Mouse (Mus musculus): ENCODE data around the gene Mmaa. TPM values are rescaled to one million over a fixed set of nuclear protein-coding genes. Genes with fewer than 3 reads are reported as not detected.

The Mmaa gene
- 16.1 and 17.2 TPM in 2 replicates for polyA plus RNA-seq (2014; fragmentation: Nextera tagmentation; extraction: Ambion mirVana)

DNA sequence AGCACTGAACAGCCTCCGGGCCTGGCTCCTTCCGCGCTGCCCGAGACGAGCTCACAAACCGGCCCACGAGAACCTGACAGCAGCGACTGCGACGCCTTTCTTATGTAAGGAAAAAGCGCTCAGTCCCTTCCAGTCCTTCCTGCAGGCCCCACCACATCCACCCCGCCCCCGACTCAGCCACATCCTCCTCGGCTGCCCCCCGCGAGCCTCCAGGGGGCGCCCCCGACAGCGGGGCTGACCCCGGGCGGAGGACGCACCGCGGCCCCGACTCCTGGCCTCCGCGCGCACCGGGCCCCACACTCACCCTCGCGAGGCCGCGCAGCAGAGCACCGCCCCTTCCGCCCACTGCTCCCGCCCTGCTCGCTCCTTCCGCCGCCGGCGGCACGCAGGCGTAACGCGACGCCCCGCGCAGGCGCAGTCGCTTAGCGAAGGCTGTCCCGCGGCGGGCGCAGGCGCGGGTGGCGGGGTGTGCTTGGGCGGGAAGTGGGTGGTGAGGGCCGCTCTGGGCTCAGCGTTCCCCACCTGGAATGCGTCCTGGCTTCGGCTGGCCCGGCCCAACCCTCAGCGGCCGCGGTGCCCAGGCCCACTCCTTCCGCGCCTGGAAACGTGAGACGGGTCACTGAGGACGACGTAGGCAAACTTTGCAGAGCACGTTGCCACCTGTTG lies at the start of gene Mmaa:
Gene Mmaa, minus strand, starts transcription at position 328 of the 666 bp plus-strand sequence.
- no peaks in the 10 kb centered on the region for H3K9me3 ChIP-seq (ENCODE audit: control insufficient read depth, low read length)
- peak within 1 kb of the TSS; percentile 73 for H3K9ac ChIP-seq (replicated peaks; ENCODE audit: low read depth, low read length)
- peak within 1 kb of the TSS; percentile 62 for H3K4me3 ChIP-seq (ENCODE audit: low read depth, low read length)
- peaks cover 13% of the 10 kb centered on the region for H3K4me1 ChIP-seq (ENCODE audit: control insufficient read depth, insufficient read depth, low read length)
- no peaks in the 10 kb centered on the region for H3K36me3 ChIP-seq (ENCODE audit: control insufficient read depth, insufficient read depth, low read length)
- peak within 1 kb of the TSS; percentile 89 for H3K4me2 ChIP-seq (ENCODE audit: low read depth, low read length)
- H3K27me3 ChIP-seq (ENCODE audit: control insufficient read depth, insufficient read depth, low read length) = no peaks in the 10 kb centered on the region
- H3K27ac ChIP-seq (ENCODE audit: low read depth, low read length) = peak within 1 kb of the TSS; percentile 92
- peak; percentile 98 for ATAC-seq (ENCODE audit: low read depth)
- WGBS = under 1% methylated on average over 63 of the region's 74 CpGs

DNA sequence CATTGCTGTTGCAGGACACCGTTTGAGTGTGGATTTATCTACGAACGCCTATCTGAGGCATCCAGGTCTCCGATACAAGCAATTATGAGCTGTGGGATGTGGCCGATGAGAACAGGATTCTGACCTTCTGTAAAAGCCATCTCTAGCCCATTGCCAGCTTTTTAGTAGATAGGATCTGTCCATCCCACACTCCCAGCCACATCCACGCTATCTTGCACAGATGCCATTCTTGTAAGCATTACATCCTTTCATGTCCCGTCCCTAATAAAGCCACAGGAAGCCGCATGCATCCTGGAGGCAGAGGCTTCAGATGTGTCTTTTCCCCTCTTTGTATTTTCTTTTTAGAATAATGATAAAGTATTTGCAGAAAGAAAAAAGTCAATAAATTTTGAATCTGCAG lies 46.5 kb upstream of the Mmaa start:
- H3K27me3 ChIP-seq (ENCODE audit: control insufficient read depth, insufficient read depth, low read length) = no peaks in the 10 kb centered on the region
- H3K9me3 ChIP-seq (ENCODE audit: control insufficient read depth, low read length) = no peaks in the 10 kb centered on the region
- no peaks in the 10 kb centered on the region for H3K4me1 ChIP-seq (ENCODE audit: control insufficient read depth, insufficient read depth, low read length)
- no peak for ATAC-seq (ENCODE audit: low read depth)
- H3K36me3 ChIP-seq (ENCODE audit: control insufficient read depth, insufficient read depth, low read length) = peaks cover 40% of the 10 kb centered on the region
- WGBS = 91% methylated on average over 8 of the region's 8 CpGs
- H3K4me3 ChIP-seq (ENCODE audit: low read depth, low read length) = no peak overlapping the region
- no peak overlapping the region for H3K9ac ChIP-seq (replicated peaks; ENCODE audit: low read depth, low read length)
- no peak overlapping the region for H3K4me2 ChIP-seq (ENCODE audit: low read depth, low read length)
- no peak overlapping the region for H3K27ac ChIP-seq (ENCODE audit: low read depth, low read length)

DNA sequence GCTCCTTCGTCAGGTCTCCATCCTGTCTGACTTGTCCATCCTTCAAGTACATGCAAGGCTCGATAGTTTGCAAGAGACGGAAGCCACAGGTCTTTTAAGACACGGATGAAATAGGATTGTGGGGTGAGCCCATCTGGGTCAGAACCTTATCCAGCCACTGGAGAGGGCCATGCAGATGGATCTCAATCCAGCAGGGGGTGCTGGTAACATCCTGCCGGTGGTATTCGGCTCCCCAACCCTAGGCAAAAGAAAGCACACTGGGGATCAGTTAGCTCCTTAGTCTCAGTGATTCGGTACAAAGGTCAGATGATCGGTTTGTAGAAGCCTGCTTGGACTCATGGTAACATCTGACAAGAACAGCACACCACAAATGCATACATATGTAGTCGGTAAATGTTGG lies 44.8 kb upstream of the Mmaa start:
- H3K9ac ChIP-seq (replicated peaks; ENCODE audit: low read depth, low read length) = no peak overlapping the region
- no peak; the same call in 1 of the 2 replicates for ATAC-seq (ENCODE audit: low read depth)
- 80% methylated on average over 9 of the region's 9 CpGs for WGBS

DNA sequence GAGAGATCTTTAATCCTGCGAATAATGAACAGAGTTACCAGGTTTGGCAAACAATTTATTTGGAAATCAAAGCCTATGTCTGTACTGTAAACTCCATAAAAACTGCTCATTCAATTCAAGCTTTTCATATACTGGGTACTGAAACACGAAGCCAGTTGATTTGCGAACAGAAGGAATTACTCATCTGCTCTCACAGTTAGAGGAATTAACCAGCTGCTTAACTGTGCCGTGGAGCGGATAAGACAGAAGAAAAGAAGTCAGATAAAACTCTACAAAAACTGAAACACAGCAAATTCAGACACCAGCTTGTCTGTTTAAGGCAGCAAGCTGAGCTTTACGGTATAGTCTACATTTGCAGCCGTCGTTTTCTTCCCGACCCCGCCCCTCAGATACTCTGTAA lies 43.9 kb upstream of the Mmaa start:
- Histone ChIP-seq H3K27me3 (ENCODE audit: control insufficient read depth, insufficient read depth, low read length) (no peaks in the 10 kb centered on the region), H3K9me3 (ENCODE audit: control insufficient read depth, low read length) (no peaks in the 10 kb centered on the region), H3K36me3 (ENCODE audit: control insufficient read depth, insufficient read depth, low read length) (peaks cover 42% of the 10 kb centered on the region)

More for the DNA sequence above, 44.8 kb upstream of the Mmaa start:
- H3K4me1 ChIP-seq (ENCODE audit: control insufficient read depth, insufficient read depth, low read length) = no peaks in the 10 kb centered on the region
- no peaks in the 10 kb centered on the region for H3K9me3 ChIP-seq (ENCODE audit: control insufficient read depth, low read length)
- H3K4me2 ChIP-seq (ENCODE audit: low read depth, low read length) = no peak overlapping the region
- no peaks in the 10 kb centered on the region for H3K27me3 ChIP-seq (ENCODE audit: control insufficient read depth, insufficient read depth, low read length)
- H3K36me3 ChIP-seq (ENCODE audit: control insufficient read depth, insufficient read depth, low read length) = peaks cover 42% of the 10 kb centered on the region
- H3K27ac ChIP-seq (ENCODE audit: low read depth, low read length) = no peak overlapping the region
- no peak overlapping the region for H3K4me3 ChIP-seq (ENCODE audit: low read depth, low read length)

DNA sequence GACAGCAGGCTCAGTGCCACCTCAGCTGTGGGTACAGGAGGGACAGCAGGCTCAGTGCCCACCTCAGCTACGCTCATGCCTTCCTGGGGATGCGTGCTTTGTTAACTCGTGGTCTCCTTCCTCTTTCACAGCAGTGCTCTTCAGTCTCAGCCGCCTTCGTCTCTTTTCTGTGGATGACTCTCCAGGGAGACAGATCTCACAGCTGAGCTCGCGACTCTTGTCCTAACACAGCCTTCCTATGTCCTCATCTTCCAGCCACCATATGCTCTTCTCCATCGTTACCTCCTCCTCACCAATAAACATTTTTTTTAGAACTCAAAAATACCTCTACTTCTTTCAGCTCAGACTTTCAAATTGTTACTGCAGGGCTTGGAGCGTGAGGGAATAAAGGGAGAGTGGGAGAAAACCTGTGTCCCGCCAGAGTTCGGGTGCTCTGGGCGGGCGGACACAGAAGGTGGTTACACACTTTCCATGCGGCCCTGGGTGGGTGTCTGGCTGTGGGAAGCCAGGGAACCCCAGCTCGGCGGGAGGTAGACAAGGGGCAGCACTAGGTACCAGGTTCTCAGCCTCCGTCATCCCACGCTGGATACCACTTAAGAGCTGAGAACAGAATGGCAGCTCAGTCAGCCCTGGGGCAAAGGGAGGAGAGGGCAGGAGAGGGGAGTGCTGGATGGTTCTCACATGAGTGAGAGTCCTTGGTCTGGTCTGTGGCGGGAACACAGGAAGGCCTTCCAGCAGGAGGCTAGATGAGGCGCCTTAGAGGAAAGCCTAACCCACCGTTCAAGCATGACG lies 37.6 kb upstream of the Mmaa start:
- Histone ChIP-seq H3K27me3 (ENCODE audit: control insufficient read depth, insufficient read depth, low read length) (no peaks in the 10 kb centered on the region), H3K36me3 (ENCODE audit: control insufficient read depth, insufficient read depth, low read length) (0 out of 2 replicates have a peak, but pooled peaks cover 4% of the 10 kb centered on the region), H3K4me1 (ENCODE audit: control insufficient read depth, insufficient read depth, low read length) (no peaks in the 10 kb centered on the region), H3K4me2 (ENCODE audit: low read depth, low read length) (no peak overlapping the region), H3K9ac (replicated peaks; ENCODE audit: low read depth, low read length) (no peak overlapping the region), H3K4me3 (ENCODE audit: low read depth, low read length) (no peak overlapping the region), H3K27ac (ENCODE audit: low read depth, low read length) (no peak overlapping the region), H3K9me3 (ENCODE audit: control insufficient read depth, low read length) (no peaks in the 10 kb centered on the region)
- 83% methylated on average over 22 of the region's 22 CpGs for WGBS
- no peak for ATAC-seq (ENCODE audit: low read depth)

More for the DNA sequence above, 43.9 kb upstream of the Mmaa start:
- no peak overlapping the region for H3K4me2 ChIP-seq (ENCODE audit: low read depth, low read length)
- H3K4me1 ChIP-seq (ENCODE audit: control insufficient read depth, insufficient read depth, low read length) = no peaks in the 10 kb centered on the region
- no peak overlapping the region for H3K4me3 ChIP-seq (ENCODE audit: low read depth, low read length)
- no peak for ATAC-seq (ENCODE audit: low read depth)
- no peak overlapping the region for H3K27ac ChIP-seq (ENCODE audit: low read depth, low read length)
- 85% methylated on average over 10 of the region's 10 CpGs for WGBS
- H3K9ac ChIP-seq (replicated peaks; ENCODE audit: low read depth, low read length) = no peak overlapping the region

DNA sequence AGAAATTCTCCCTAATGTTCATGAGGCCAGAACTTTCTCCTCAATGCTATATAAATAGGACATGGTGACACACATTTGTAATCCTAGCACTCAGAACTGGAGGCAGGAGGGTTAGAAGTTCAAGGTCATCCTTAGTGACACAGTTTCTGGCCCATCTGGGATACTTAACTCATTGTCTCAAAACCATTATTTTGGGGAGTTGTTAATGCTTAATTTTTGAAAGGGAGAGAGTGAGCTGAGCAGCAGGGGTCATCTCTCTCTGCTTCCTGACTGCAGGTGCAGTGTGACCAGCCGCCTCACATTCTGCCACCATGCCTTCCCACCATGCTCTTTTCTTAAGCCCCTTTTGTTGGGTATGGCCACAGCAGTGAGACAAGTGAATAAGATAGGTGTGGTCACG lies 36.8 kb upstream of the Mmaa start:
- H3K27ac ChIP-seq (ENCODE audit: low read depth, low read length) = no peak overlapping the region
- no peak overlapping the region for H3K4me2 ChIP-seq (ENCODE audit: low read depth, low read length)
- no peak for ATAC-seq (ENCODE audit: low read depth)
- 77% methylated on average over 2 of the region's 2 CpGs for WGBS
- H3K9me3 ChIP-seq (ENCODE audit: control insufficient read depth, low read length) = no peaks in the 10 kb centered on the region
- H3K4me1 ChIP-seq (ENCODE audit: control insufficient read depth, insufficient read depth, low read length) = no peaks in the 10 kb centered on the region
- no peak overlapping the region for H3K4me3 ChIP-seq (ENCODE audit: low read depth, low read length)
- no peaks in the 10 kb centered on the region for H3K27me3 ChIP-seq (ENCODE audit: control insufficient read depth, insufficient read depth, low read length)
- 0 out of 2 replicates have a peak, but pooled peaks cover 4% of the 10 kb centered on the region for H3K36me3 ChIP-seq (ENCODE audit: control insufficient read depth, insufficient read depth, low read length)
- H3K9ac ChIP-seq (replicated peaks; ENCODE audit: low read depth, low read length) = no peak overlapping the region

DNA sequence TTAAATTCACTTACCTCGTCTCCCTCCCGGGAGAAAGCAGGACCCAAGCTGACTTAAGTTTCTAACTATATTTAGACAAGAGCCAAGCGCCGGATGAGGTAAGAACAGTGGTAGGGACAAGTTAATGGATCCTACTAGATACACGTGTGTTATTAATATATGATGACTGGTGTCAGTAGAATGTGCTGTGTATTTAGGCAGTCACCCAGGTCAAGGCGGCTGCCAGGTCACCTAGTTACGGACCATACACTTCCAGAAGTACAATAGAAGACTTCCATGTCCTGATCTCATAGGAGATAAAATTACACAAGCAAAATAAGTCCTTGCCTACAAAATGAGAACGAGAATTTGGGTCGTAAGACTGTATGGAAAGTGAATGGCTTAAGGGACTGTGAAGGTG lies 36.3 kb upstream of the Mmaa start:
- WGBS = 84% methylated on average over 9 of the region's 9 CpGs

DNA sequence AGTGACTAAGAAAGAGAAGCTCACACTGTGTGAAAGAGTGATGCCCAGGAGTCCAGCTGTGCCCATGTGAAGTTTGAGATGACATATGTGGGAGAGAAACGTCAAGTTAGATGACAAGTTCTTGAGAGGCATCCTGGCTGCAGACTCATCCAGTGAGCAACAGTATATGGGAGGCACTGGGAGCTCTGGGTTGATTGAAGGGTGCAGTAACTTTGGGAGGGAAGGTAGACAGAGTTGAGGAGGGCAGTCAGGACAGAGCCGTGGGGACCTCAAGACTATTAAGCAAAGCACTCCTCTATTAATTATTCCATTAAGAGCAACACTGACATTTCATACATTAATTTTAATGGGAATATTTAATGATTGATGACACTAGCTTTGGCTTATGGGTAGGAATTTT lies 35.0 kb upstream of the Mmaa start:
- WGBS = 79% methylated on average over 2 of the region's 2 CpGs
- no peaks in the 10 kb centered on the region for H3K36me3 ChIP-seq (ENCODE audit: control insufficient read depth, insufficient read depth, low read length)
- no peak overlapping the region for H3K4me3 ChIP-seq (ENCODE audit: low read depth, low read length)
- H3K9me3 ChIP-seq (ENCODE audit: control insufficient read depth, low read length) = no peaks in the 10 kb centered on the region
- no peaks in the 10 kb centered on the region for H3K27me3 ChIP-seq (ENCODE audit: control insufficient read depth, insufficient read depth, low read length)
- H3K4me2 ChIP-seq (ENCODE audit: low read depth, low read length) = no peak overlapping the region
- no peak overlapping the region for H3K9ac ChIP-seq (replicated peaks; ENCODE audit: low read depth, low read length)
- H3K4me1 ChIP-seq (ENCODE audit: control insufficient read depth, insufficient read depth, low read length) = no peaks in the 10 kb centered on the region
- ATAC-seq (ENCODE audit: low read depth) = no peak
- no peak overlapping the region for H3K27ac ChIP-seq (ENCODE audit: low read depth, low read length)

More for the DNA sequence above, 36.3 kb upstream of the Mmaa start:
- Histone ChIP-seq H3K9me3 (ENCODE audit: control insufficient read depth, low read length) (no peaks in the 10 kb centered on the region), H3K4me1 (ENCODE audit: control insufficient read depth, insufficient read depth, low read length) (no peaks in the 10 kb centered on the region), H3K9ac (replicated peaks; ENCODE audit: low read depth, low read length) (no peak overlapping the region), H3K27ac (ENCODE audit: low read depth, low read length) (no peak overlapping the region), H3K36me3 (ENCODE audit: control insufficient read depth, insufficient read depth, low read length) (0 out of 2 replicates have a peak, but pooled peaks cover 4% of the 10 kb centered on the region), H3K4me2 (ENCODE audit: low read depth, low read length) (no peak overlapping the region), H3K27me3 (ENCODE audit: control insufficient read depth, insufficient read depth, low read length) (no peaks in the 10 kb centered on the region), H3K4me3 (ENCODE audit: low read depth, low read length) (no peak overlapping the region)
- ATAC-seq (ENCODE audit: low read depth) = no peak

DNA sequence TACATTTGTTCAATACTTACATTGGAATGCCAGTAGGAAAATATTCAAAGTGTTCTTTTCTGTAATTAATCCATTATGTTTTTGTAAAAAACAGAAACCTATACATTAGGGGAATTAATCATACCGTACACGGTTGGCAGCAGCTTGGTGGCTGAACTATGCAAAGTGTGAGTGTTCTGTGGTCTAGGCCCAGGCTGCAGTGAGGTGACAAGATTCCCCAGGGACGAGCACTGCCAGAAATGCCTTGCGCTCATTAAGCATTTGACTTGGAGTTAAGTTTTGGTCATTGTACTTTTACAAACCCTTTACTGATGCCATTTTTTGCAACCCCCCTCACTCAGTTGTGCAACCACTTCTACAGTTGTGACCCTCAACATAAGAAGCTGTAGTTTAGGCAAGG lies 34.4 kb upstream of the Mmaa start:
- no peak for ATAC-seq (ENCODE audit: low read depth)
- WGBS = 90% methylated on average over 4 of the region's 4 CpGs
- Histone ChIP-seq H3K4me2 (ENCODE audit: low read depth, low read length) (no peak overlapping the region), H3K36me3 (ENCODE audit: control insufficient read depth, insufficient read depth, low read length) (no peaks in the 10 kb centered on the region), H3K9me3 (ENCODE audit: control insufficient read depth, low read length) (no peaks in the 10 kb centered on the region), H3K9ac (replicated peaks; ENCODE audit: low read depth, low read length) (no peak overlapping the region), H3K27me3 (ENCODE audit: control insufficient read depth, insufficient read depth, low read length) (no peaks in the 10 kb centered on the region), H3K4me3 (ENCODE audit: low read depth, low read length) (no peak overlapping the region), H3K4me1 (ENCODE audit: control insufficient read depth, insufficient read depth, low read length) (no peaks in the 10 kb centered on the region), H3K27ac (ENCODE audit: low read depth, low read length) (no peak overlapping the region)

Measured in neural tube, embryonic 14.5 days (tissue).